Mouse (Mus musculus): ENCODE measurements around the gene Plk5. TPM values are rescaled to one million over a fixed set of nuclear protein-coding genes. Genes with fewer than 3 reads are reported as not detected.

The Plk5 gene
- polyA plus RNA-seq, 1 experiment: 2.0 TPM

DNA sequence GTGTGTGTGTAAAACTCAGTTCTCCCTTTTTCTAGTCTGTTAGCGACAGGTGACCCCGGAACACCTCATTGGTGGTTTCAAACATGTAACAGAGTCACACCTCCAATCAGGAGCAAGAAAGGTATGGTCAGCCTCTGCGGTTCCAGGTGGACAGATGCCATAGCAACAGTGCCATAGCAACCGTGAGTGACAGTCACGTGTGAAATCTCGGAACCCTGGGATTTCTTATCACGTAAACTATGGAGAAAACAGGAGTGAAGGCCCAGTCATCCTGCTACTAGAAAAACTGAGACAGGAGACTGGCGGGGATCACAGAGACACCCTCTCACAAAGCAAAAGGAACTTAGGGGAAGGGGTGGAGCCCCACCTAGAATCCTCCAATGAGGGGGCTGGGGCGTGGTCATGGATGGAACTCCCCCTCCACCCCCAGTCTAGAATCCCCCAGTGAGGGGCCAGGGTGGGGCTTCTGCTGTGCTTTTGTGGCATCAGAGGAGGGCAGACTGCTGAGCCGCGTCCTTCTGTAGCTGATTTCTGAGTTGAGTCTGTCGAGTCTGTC, 15.2 kb downstream of the Plk5 start:
- Histone ChIP-seq H3K27ac (ENCODE audit: insufficient read depth, low read depth, low read length) (no peak overlapping the region), H3K4me1 (ENCODE audit: control insufficient read depth, insufficient read depth, low read length) (no peaks in the 10 kb centered on the region), H3K27me3 (replicated peaks; ENCODE audit: control insufficient read depth, insufficient read depth, low read length) (no peaks in the 10 kb centered on the region), H3K4me3 (ENCODE audit: insufficient read depth, low read depth, low read length) (no peak overlapping the region), H3K36me3 (ENCODE audit: control insufficient read depth, insufficient read depth, low read length) (no peaks in the 10 kb centered on the region)
- 7% methylated on average over 12 of the region's 12 CpGs for WGBS
- DNase-seq: peak; percentile 69
- no peak for TF ChIP-seq POLR2A (IDR thresholded peaks at IDR 0.05; ENCODE audit: low read depth, low read length)
- TF ChIP-seq CTCF (conservative IDR thresholded peaks at IDR 0.05; ENCODE audit: insufficient read depth, insufficient read length, low read depth, low read length): no peak

DNA sequence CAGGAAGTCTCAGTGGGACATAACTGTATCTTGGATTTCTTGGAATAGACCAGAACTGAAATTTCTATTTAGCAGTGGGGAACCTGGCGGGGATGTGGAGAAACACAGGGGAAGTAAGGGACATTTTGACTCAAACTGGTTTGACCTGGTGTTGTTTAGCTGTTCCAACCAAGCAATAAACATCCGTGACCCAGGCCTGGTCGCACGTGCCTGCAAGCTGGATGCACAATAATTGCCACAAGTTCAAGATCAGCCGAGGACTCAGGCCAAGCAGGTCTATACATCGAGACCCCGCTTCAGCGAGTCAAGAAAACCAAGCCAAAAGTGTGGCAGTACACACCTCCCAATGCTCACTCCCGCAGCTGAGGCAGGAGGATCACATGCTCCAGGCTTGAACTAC, 15.7 kb downstream of the Plk5 start:
- Histone ChIP-seq H3K27me3 (replicated peaks; ENCODE audit: control insufficient read depth, insufficient read depth, low read length) (no peaks in the 10 kb centered on the region), H3K4me1 (ENCODE audit: control insufficient read depth, insufficient read depth, low read length) (no peaks in the 10 kb centered on the region), H3K36me3 (ENCODE audit: control insufficient read depth, insufficient read depth, low read length) (no peaks in the 10 kb centered on the region), H3K4me3 (ENCODE audit: insufficient read depth, low read depth, low read length) (no peak overlapping the region), H3K27ac (ENCODE audit: insufficient read depth, low read depth, low read length) (no peak overlapping the region)
- DNase-seq: no peak
- 55% methylated on average over 9 of the region's 9 CpGs for WGBS
- no peak for TF ChIP-seq CTCF (conservative IDR thresholded peaks at IDR 0.05; ENCODE audit: insufficient read depth, insufficient read length, low read depth, low read length)
- TF ChIP-seq POLR2A (IDR thresholded peaks at IDR 0.05; ENCODE audit: low read depth, low read length): no peak

DNA sequence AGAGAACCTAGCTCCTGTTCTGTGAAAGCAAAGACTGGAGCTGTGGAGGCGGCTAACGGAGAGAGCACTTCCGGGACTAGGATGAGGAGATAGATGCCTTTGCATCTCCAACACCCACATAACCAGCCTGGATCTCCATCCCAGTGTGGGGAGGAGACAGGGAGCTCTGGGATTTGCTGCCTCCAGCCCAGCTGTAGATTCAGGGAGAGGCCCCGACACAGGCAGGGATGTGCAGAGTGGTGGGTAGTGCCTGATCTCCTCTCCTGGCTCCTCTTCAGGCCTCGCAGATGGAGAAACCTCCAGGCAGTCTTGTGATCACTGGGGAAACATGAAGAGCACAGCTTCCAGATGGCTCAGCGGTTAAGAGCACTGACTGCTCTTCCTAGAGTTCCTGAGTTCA, 16.4 kb downstream of the Plk5 start:
- TF ChIP-seq POLR2A (IDR thresholded peaks at IDR 0.05; ENCODE audit: low read depth, low read length) (no peak), CTCF (conservative IDR thresholded peaks at IDR 0.05; ENCODE audit: insufficient read depth, insufficient read length, low read depth, low read length) (no peak)
- Histone ChIP-seq H3K27me3 (replicated peaks; ENCODE audit: control insufficient read depth, insufficient read depth, low read length) (no peaks in the 10 kb centered on the region), H3K27ac (ENCODE audit: insufficient read depth, low read depth, low read length) (no peak overlapping the region), H3K4me1 (ENCODE audit: control insufficient read depth, insufficient read depth, low read length) (no peaks in the 10 kb centered on the region), H3K36me3 (ENCODE audit: control insufficient read depth, insufficient read depth, low read length) (no peaks in the 10 kb centered on the region), H3K4me3 (ENCODE audit: insufficient read depth, low read depth, low read length) (no peak overlapping the region)
- 93% methylated on average over 6 of the region's 6 CpGs for WGBS
- no peak for DNase-seq

DNA sequence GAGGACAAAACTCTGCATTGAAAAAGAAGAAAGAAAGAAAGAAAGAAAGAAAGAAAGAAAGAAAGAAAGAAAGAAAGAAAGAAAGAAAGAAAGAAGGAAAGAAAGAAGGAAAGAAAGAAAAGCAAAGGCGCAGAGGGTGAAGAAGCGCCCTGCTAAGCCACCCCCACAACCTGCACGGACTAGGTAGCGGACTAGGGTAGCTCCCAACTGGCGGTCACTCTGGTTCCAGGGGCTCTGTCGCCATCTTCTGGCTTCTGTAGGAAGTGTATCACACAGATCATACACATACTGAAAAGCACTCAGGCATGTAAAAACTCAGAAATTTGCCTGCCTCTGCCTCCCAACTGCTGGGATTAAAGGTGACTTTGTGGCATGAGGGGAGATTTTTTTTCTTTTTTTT, 17.8 kb downstream of the Plk5 start:
- H3K4me1 ChIP-seq (ENCODE audit: control insufficient read depth, insufficient read depth, low read length): no peaks in the 10 kb centered on the region
- no peaks in the 10 kb centered on the region for H3K27me3 ChIP-seq (replicated peaks; ENCODE audit: control insufficient read depth, insufficient read depth, low read length)
- H3K36me3 ChIP-seq (ENCODE audit: control insufficient read depth, insufficient read depth, low read length): no peaks in the 10 kb centered on the region
- no peak overlapping the region for H3K27ac ChIP-seq (ENCODE audit: insufficient read depth, low read depth, low read length)
- TF ChIP-seq POLR2A (IDR thresholded peaks at IDR 0.05; ENCODE audit: low read depth, low read length): no peak
- TF ChIP-seq CTCF (conservative IDR thresholded peaks at IDR 0.05; ENCODE audit: insufficient read depth, insufficient read length, low read depth, low read length): peak; percentile 80
- DNase-seq: peak; percentile 88
- 31% methylated on average over 6 of the region's 6 CpGs for WGBS
- H3K4me3 ChIP-seq (ENCODE audit: insufficient read depth, low read depth, low read length): no peak overlapping the region

DNA sequence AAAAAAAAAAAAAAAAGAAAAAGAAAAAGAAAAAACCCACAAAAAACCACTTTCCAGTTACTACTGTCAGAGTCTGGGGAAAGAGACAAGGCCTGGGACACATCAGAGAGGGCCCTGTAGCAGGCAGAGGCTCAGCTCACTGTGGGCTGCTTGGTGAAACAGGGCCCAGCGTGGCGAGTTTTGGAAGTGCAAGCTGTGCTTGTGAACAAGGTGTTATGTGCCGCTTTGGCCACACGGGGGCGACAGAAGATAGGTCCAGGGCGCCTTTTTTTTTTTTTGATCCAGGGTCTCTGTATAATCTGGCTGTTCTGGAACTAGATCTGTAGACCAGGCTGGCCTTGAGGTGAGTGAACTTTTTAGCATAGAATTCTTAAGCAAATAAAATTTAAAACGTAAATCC, 19.9 kb downstream of the Plk5 start:
- TF ChIP-seq POLR2A (IDR thresholded peaks at IDR 0.05; ENCODE audit: low read depth, low read length) (no peak), CTCF (conservative IDR thresholded peaks at IDR 0.05; ENCODE audit: insufficient read depth, insufficient read length, low read depth, low read length) (peak; percentile 92)
- Histone ChIP-seq H3K27me3 (replicated peaks; ENCODE audit: control insufficient read depth, insufficient read depth, low read length) (no peaks in the 10 kb centered on the region), H3K4me1 (ENCODE audit: control insufficient read depth, insufficient read depth, low read length) (no peaks in the 10 kb centered on the region), H3K36me3 (ENCODE audit: control insufficient read depth, insufficient read depth, low read length) (no peaks in the 10 kb centered on the region), H3K4me3 (ENCODE audit: insufficient read depth, low read depth, low read length) (no peak overlapping the region), H3K27ac (ENCODE audit: insufficient read depth, low read depth, low read length) (no peak overlapping the region)
- WGBS: 2% methylated on average over 7 of the region's 7 CpGs
- peak; percentile 94 for DNase-seq

DNA sequence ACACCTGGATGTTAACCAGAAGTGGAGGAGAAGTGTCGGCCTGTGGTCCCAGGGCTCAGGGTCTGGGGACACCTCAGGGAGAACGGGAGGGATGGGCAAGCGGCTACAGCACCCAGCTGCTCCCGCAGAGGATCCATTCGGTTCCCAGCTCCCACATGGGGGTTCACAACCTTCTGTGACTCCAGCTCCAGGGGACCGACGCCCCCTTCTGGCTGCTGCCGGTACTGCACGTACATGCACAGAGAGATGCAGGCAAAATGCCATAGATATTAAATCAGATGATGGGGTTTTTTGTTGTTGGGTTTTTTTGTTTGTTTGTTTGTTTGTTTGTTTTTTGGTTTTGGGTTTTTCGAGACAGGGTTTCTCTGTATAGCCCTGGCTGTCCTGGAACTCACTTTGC, 21.5 kb downstream of the Plk5 start:
- Histone ChIP-seq H3K4me1 (ENCODE audit: control insufficient read depth, insufficient read depth, low read length) (no peaks in the 10 kb centered on the region), H3K4me3 (ENCODE audit: insufficient read depth, low read depth, low read length) (no peak overlapping the region), H3K27ac (ENCODE audit: insufficient read depth, low read depth, low read length) (no peak overlapping the region), H3K36me3 (ENCODE audit: control insufficient read depth, insufficient read depth, low read length) (no peaks in the 10 kb centered on the region), H3K27me3 (replicated peaks; ENCODE audit: control insufficient read depth, insufficient read depth, low read length) (no peaks in the 10 kb centered on the region)
- DNase-seq: no peak
- TF ChIP-seq CTCF (conservative IDR thresholded peaks at IDR 0.05; ENCODE audit: insufficient read depth, insufficient read length, low read depth, low read length) (peak; percentile 45), POLR2A (IDR thresholded peaks at IDR 0.05; ENCODE audit: low read depth, low read length) (no peak)
- WGBS: 49% methylated on average over 10 of the region's 10 CpGs

DNA sequence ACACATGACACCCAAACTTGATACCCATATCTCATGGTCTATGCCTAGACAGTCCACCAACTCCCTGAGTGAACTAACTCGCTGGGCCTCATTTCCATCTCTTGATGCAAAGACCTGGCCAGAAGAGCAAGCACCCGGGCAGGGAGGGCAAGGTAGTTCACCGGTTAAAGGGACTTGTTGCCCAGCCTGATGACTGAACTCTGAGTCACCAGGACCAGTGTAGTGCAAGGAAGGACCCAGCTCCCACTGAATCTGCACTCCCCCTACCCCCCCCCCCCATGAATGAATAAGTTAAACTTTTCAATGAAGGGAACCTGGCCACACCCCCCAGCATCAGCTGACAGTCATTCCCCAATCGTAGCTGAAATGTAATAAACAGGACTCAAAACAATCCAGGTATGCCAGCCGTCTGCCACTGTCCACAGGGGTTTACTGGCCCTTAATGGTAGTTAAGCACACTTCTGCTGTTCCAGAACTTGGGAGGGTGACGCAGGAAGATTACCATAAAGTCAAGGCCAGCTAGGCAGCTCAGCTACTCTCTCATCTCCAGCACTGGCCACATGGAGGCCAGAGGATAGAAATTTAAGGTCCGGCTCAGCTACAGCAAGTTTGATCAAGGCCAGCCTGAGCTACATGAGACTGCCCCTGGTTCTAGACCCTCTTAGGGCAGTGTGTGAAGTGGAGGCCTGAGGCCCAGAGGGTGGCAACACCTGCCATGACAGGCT, 26.5 kb downstream of the Plk5 start:
- Histone ChIP-seq H3K36me3 (ENCODE audit: control insufficient read depth, insufficient read depth, low read length) (no peaks in the 10 kb centered on the region), H3K27ac (ENCODE audit: insufficient read depth, low read depth, low read length) (no peak overlapping the region)
- WGBS: 69% methylated on average over 7 of the region's 7 CpGs

More for the DNA sequence above, 26.5 kb downstream of the Plk5 start:
- Histone ChIP-seq H3K4me1 (ENCODE audit: control insufficient read depth, insufficient read depth, low read length) (peaks cover 3% of the 10 kb centered on the region; the same call in 1 of the 2 replicates), H3K27me3 (replicated peaks; ENCODE audit: control insufficient read depth, insufficient read depth, low read length) (no peaks in the 10 kb centered on the region), H3K4me3 (ENCODE audit: insufficient read depth, low read depth, low read length) (no peak overlapping the region)
- TF ChIP-seq CTCF (conservative IDR thresholded peaks at IDR 0.05; ENCODE audit: insufficient read depth, insufficient read length, low read depth, low read length): no peak
- no peak for TF ChIP-seq POLR2A (IDR thresholded peaks at IDR 0.05; ENCODE audit: low read depth, low read length)
- no peak for DNase-seq
